Mouse (Mus musculus) Patski (cell line): ENCODE results near the gene Msi2. TPM values are rescaled to one million over a fixed set of nuclear protein-coding genes. Genes with fewer than 3 reads are reported as not detected.
A peak's percentile ranks its signal among the peaks of the same experiment; 100 is the strongest.

Experiments used
- ATAC-seq: fragments of 100-300 bp; one replicate; pipeline ENCODE4 v1.8.0; 2021
- CTCF ChIA-PET: fragments of 350-600 bp; sonication (Branson Sonifier 250); formaldehyde crosslinking; loops from one replicate; lab custom pipeline; 2022; ENCODE audit warnings: inconsistent platforms; lab: Charles Lee
- POLR2A ChIA-PET: fragments of 350-600 bp; sonication (Branson Sonifier 250); formaldehyde crosslinking; loops from one replicate; lab custom pipeline; 2022; ENCODE audit warnings: antibody characterized with exemption, inconsistent platforms; lab: Charles Lee
- DNase-seq: peaks from one replicate; pipeline ENCODE4 v3.0.0-alpha.2; 2011; ENCODE audit warnings: low read depth, low spot score
- H3K27me3 ChIP-seq: fragments of 371-371 bp; one replicate; pipeline ENCODE4 v1.5.1; 2021
- CTCF ChIP-seq: fragments of 100-300 bp; IDR thresholded peaks from one replicate; pipeline ENCODE4 v1.5.1; 2021
- in situ Hi-C: fragments of 300-500 bp; cut with MboI; formaldehyde crosslinking; loops from 3 replicates; pipeline ENCODE4 v1.11.1; 2018; ENCODE audit warnings: low pct_unique_long_range_greater_than_20kb, mixed read lengths
- polyA plus RNA-seq: library from polyadenylated mRNA; unstranded; gene quantifications from one replicate; pipeline ENCODE4 v1.2.3, GENCODE M21; 2021

The Msi2 gene
- polyA plus RNA-seq, 1 experiment from 2014 or later: 72.3 TPM

- ChIA-PET POLR2A (interaction anchor here (0.6 to 1.4 kb wide), 2 partner anchors 11 to 18 kb away, joined by 5 to 6 read pairs; no protein-coding TSS in a partner anchor), CTCF (no interaction called here)
- DNase-seq (no peak), ATAC-seq (no peak)
- TF ChIP-seq CTCF: no peak
- in situ Hi-C loops: no loop called here
- no peaks in the 10 kb centered on the region for H3K27me3 ChIP-seq
Observed at GRCm38 (mm10) chr11:88627327-88627726, 91.0 kb downstream of the Msi2 start.

- no peak for TF ChIP-seq CTCF
- in situ Hi-C loops: no loop called here
- DNase-seq: no peak
- ChIA-PET CTCF (no interaction called here), POLR2A (interaction anchor here (1.4 kb wide), 1 partner anchor 12 kb away, joined by 6 read pairs; no protein-coding TSS in a partner anchor)
- H3K27me3 ChIP-seq: no peaks in the 10 kb centered on the region
- ATAC-seq: no peak
Observed at GRCm38 (mm10) chr11:88626576-88626975, 91.7 kb downstream of the Msi2 start.

GRCm38 (mm10) chr11:88626061-88626460 lies 92.3 kb downstream of the Msi2 start:
- TF ChIP-seq CTCF: no peak
- H3K27me3 ChIP-seq: no peaks in the 10 kb centered on the region
- no peak for DNase-seq
- no peak for ATAC-seq
- ChIA-PET CTCF (no interaction called here), POLR2A (no interaction called here)
- in situ Hi-C loops: no loop called here

GRCm38 (mm10) chr11:88625063-88625462 lies 93.2 kb downstream of the Msi2 start:
- in situ Hi-C loops: no loop called here

GRCm38 (mm10) chr11:88624627-88625026 lies 93.7 kb downstream of the Msi2 start:
- in situ Hi-C loops: loop anchor here (5.0 kb wide), 1 partner anchor 88 kb away; no protein-coding TSS in a partner anchor
- no peaks in the 10 kb centered on the region for H3K27me3 ChIP-seq
- ChIA-PET CTCF (no interaction called here), POLR2A (no interaction called here)
- DNase-seq: no peak
- no peak for ATAC-seq
- no peak for TF ChIP-seq CTCF

More at GRCm38 (mm10) chr11:88625063-88625462, 93.2 kb downstream of the Msi2 start:
- ChIA-PET CTCF (no interaction called here), POLR2A (no interaction called here)
- DNase-seq (no peak), ATAC-seq (no peak)
- no peak for TF ChIP-seq CTCF
- no peaks in the 10 kb centered on the region for H3K27me3 ChIP-seq

GRCm38 (mm10) chr11:88623671-88624070 lies 94.6 kb downstream of the Msi2 start:
- DNase-seq: no peak
- in situ Hi-C loops: loop anchor here (5.0 kb wide), 1 partner anchor 89 kb away; no protein-coding TSS in a partner anchor
- ATAC-seq: no peak
- ChIA-PET POLR2A (no interaction called here), CTCF (no interaction called here)
- no peak for TF ChIP-seq CTCF
- no peaks in the 10 kb centered on the region for H3K27me3 ChIP-seq

- no peak for TF ChIP-seq CTCF
- ATAC-seq (no peak), DNase-seq (no peak)
- in situ Hi-C loops: loop anchor here (5.0 kb wide), 1 partner anchor 90 kb away; no protein-coding TSS in a partner anchor
- CTCF ChIA-PET: no interaction called here
- POLR2A ChIA-PET: no interaction called here
- H3K27me3 ChIP-seq: no peaks in the 10 kb centered on the region
Observed at GRCm38 (mm10) chr11:88622496-88622895, 95.8 kb downstream of the Msi2 start.

GRCm38 (mm10) chr11:88621789-88622188 lies 96.5 kb downstream of the Msi2 start:
- POLR2A ChIA-PET: no interaction called here
- no peak for TF ChIP-seq CTCF
- no peak for DNase-seq
- ATAC-seq: no peak
- CTCF ChIA-PET: no interaction called here
- in situ Hi-C loops: loop anchor here (5.0 kb wide), 1 partner anchor 91 kb away; no protein-coding TSS in a partner anchor
- H3K27me3 ChIP-seq: no peaks in the 10 kb centered on the region

- ChIA-PET POLR2A (interaction anchor here (0.6 to 0.7 kb wide), 2 partner anchors 99 to 340 kb away, joined by 3 to 4 read pairs; no protein-coding TSS in a partner anchor), CTCF (interaction anchor here (0.7 to 1.4 kb wide), 5 partner anchors 32 to 404 kb away, joined by 3 read pairs; no protein-coding TSS in a partner anchor)
- ATAC-seq: peak; percentile 23
- H3K27me3 ChIP-seq: no peaks in the 10 kb centered on the region
- no peak for TF ChIP-seq CTCF
- in situ Hi-C loops: loop anchor here (5.0 kb wide), 1 partner anchor 92 kb away; no protein-coding TSS in a partner anchor
- DNase-seq: no peak
Observed at GRCm38 (mm10) chr11:88620158-88620973, 97.9 kb downstream of the Msi2 start.

GRCm38 (mm10) chr11:88619468-88620157 lies 98.7 kb downstream of the Msi2 start:
- DNase-seq (no peak), ATAC-seq (no peak)
- no peaks in the 10 kb centered on the region for H3K27me3 ChIP-seq
- POLR2A ChIA-PET: interaction anchor here (0.6 to 0.7 kb wide), 2 partner anchors 100 to 340 kb away, joined by 3 to 4 read pairs; no protein-coding TSS in a partner anchor
- CTCF ChIA-PET: interaction anchor here (0.7 to 1.4 kb wide), 5 partner anchors 32 to 403 kb away, joined by 3 read pairs; no protein-coding TSS in a partner anchor
- no peak for TF ChIP-seq CTCF
- in situ Hi-C loops: loop anchor here (5.0 to 10.0 kb wide), 3 partner anchors 67 to 335 kb away; no protein-coding TSS in a partner anchor
